Comparison of ENCODE assay signal across 21 mouse cellular contexts in the genomic region with DNA sequence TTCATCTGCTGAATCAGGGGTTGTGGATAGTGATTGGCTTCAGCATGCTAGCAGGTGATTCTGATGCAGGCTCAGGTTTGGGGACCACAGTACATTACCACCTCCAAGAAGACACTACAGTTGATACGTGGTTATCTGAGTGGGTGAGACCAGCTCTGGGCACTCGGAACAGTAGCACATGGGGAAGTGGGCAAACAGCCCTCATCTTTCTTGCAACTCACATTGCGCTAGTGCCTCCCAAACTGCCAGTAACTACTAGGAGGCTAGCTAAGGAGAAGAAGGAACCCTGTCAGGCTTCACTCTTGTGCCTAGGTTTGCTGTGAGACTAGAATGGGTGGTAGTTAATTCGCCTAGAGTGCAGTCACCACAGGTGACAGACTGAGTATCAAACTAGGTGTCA.
DNase-seq lines count a peak whose midpoint lies in the region; ATAC-seq and TF ChIP-seq lines count a peak whose summit lies in the region.
"Had no signal": no experiment of that assay in that cellular context is flagged by ENCODE, and none has a peak within 500 bp of the region (broad histone marks: within the 10 kb centered on the region; RNA-seq: fewer than 3 reads in every experiment).

No protein-coding gene starts in this region.

- TF ChIP-seq POLR2A in bone marrow, adult 2 months (IDR thresholded peaks at IDR 0.05; ENCODE audit: borderline replicate concordance, control insufficient read depth, low read depth, low read length), result no peak

- no peak for DNase-seq in kidney, postnatal 36 days
- DNase-seq in adrenal gland, postnatal 25 days, result no peak
- no peak for DNase-seq in left cerebral cortex, adult 9 months (ENCODE audit: low spot score in 2 of 2)
- DNase-seq: adrenal gland, adult 8-10 months; cerebellum, adult 11-12 months; cerebellum, adult 9-11 months; cerebellum, postnatal 36 days; gastrocnemius, adult 2 months; gastrocnemius, postnatal 25 days; heart, adult 11 months; heart, postnatal 36 days had no signal

- no peak overlapping the region for H3K27ac ChIP-seq in kidney, embryonic 15.5 days
- H3K27ac ChIP-seq in bone marrow, adult 2 months (ENCODE audit: control insufficient read depth, insufficient read depth, low read depth, low read length, poor library complexity), result no peak overlapping the region
- H3K27ac ChIP-seq in stomach, embryonic 16.5 days (ENCODE audit: low read length), result peak overlapping the region; percentile 59; the same call in 1 of the 2 replicates
- H3K27ac ChIP-seq: forebrain, embryonic 15.5 days; gastrocnemius, adult 2 months; heart, embryonic 13.5 days; hindbrain, embryonic 15.5 days had no signal

- TF ChIP-seq CTCF in bone marrow, adult 2 months (IDR thresholded peaks at IDR 0.05; ENCODE audit: control insufficient read depth, insufficient read depth, low read length), result no peak

- ATAC-seq in kidney, embryonic 15.5 days (replicated peaks; ENCODE audit: low FRiP score), result no peak
- peak; percentile 58 for ATAC-seq in granulocyte monocyte progenitor cell, adult 5-6 weeks (replicated peaks; ENCODE audit: poor library complexity, severe bottlenecking)
- no peak for ATAC-seq in stomach, embryonic 16.5 days (ENCODE audit: insufficient read depth, low FRiP score)
- ATAC-seq: forebrain, embryonic 15.5 days; inflammation-experienced regulatory T-cells, adult 6 months had no signal

- H3K4me3 ChIP-seq in kidney, embryonic 15.5 days (replicated peaks), result no peak overlapping the region
- H3K4me3 ChIP-seq in bone marrow, adult 2 months (replicated peaks; ENCODE audit: control insufficient read depth, low read depth, low read length), result peak overlapping the region; percentile 7
- no peak overlapping the region for H3K4me3 ChIP-seq in stomach, embryonic 16.5 days (replicated peaks; ENCODE audit: low read length)
- H3K4me3 ChIP-seq: erythroblast, embryonic 14.5 days; forebrain, embryonic 15.5 days; gastrocnemius, adult 2 months; heart, embryonic 13.5 days; hindbrain, embryonic 15.5 days had no signal

- peaks cover 47% of the 10 kb centered on the region for H3K4me1 ChIP-seq in kidney, embryonic 15.5 days
- H3K4me1 ChIP-seq in bone marrow, adult 2 months (ENCODE audit: control insufficient read depth, insufficient read depth, low read length), result peaks cover 7% of the 10 kb centered on the region
- H3K4me1 ChIP-seq in stomach, embryonic 16.5 days (ENCODE audit: control insufficient read depth, insufficient read depth, low read length), result peaks cover 28% of the 10 kb centered on the region

- peak overlapping the region; percentile 60; the same call in 1 of the 2 replicates for H3K4me2 ChIP-seq in kidney, embryonic 15.5 days
- no peak overlapping the region for H3K4me2 ChIP-seq in stomach, embryonic 16.5 days (ENCODE audit: low read depth, low read length)
- H3K4me2 ChIP-seq: forebrain, embryonic 15.5 days; heart, embryonic 13.5 days; hindbrain, embryonic 15.5 days had no signal

- H3K36me3 ChIP-seq in kidney, embryonic 15.5 days, result 0 out of 2 replicates have a peak, but pooled peaks cover 4% of the 10 kb centered on the region
- H3K36me3 ChIP-seq in stomach, embryonic 16.5 days (ENCODE audit: control insufficient read depth, insufficient read depth, low read length), result no peaks in the 10 kb centered on the region
- H3K36me3 ChIP-seq: forebrain, embryonic 15.5 days; heart, embryonic 13.5 days; hindbrain, embryonic 15.5 days had no signal

- WGBS in kidney, embryonic 15.5 days, result 85% methylated on average over 4 of the region's 4 CpGs
- WGBS in bone marrow, adult 2 months, result 19% methylated on average over 4 of the region's 4 CpGs
- WGBS in stomach, embryonic 16.5 days, result 87% methylated on average over 4 of the region's 4 CpGs

- no peaks in the 10 kb centered on the region for H3K9me3 ChIP-seq in kidney, embryonic 15.5 days (replicated peaks)
- no peaks in the 10 kb centered on the region for H3K9me3 ChIP-seq in stomach, embryonic 16.5 days (replicated peaks; ENCODE audit: control insufficient read depth, low read length)
- H3K9me3 ChIP-seq: forebrain, embryonic 15.5 days; heart, embryonic 13.5 days; hindbrain, embryonic 15.5 days had no signal

- H3K9ac ChIP-seq in kidney, embryonic 15.5 days, result no peak overlapping the region
- H3K9ac ChIP-seq in stomach, embryonic 16.5 days (ENCODE audit: low read length), result no peak overlapping the region
- H3K9ac ChIP-seq: forebrain, embryonic 15.5 days; heart, embryonic 13.5 days; hindbrain, embryonic 15.5 days had no signal

- H3K27me3 ChIP-seq in kidney, embryonic 15.5 days, result no peaks in the 10 kb centered on the region
- no peaks in the 10 kb centered on the region for H3K27me3 ChIP-seq in stomach, embryonic 16.5 days (ENCODE audit: control insufficient read depth, insufficient read depth, low read length)
- H3K27me3 ChIP-seq: CH12.LX; forebrain, embryonic 15.5 days; heart, embryonic 13.5 days; hindbrain, embryonic 15.5 days had no signal
